Mouse (Mus musculus) olfactory bulb, adult 2 months (tissue): ENCODE data around the gene Frmd4a.

Source experiments
- CTCF ChIP-seq: fragments of 200-500 bp; IDR thresholded peaks from 2 replicates; pipeline ENCODE4 v1.5.1; 2012; ENCODE audit warnings: low read depth, mild to moderate bottlenecking, low read length, moderate library complexity; ENCODE audit not compliant: insufficient read depth
- POLR2A ChIP-seq: fragments of 200-500 bp; IDR thresholded peaks from 2 replicates; pipeline ENCODE4 v1.6.1; 2012; ENCODE audit warnings: mild to moderate bottlenecking, low read depth, low read length, moderate library complexity; ENCODE audit not compliant: insufficient read depth

DNA sequence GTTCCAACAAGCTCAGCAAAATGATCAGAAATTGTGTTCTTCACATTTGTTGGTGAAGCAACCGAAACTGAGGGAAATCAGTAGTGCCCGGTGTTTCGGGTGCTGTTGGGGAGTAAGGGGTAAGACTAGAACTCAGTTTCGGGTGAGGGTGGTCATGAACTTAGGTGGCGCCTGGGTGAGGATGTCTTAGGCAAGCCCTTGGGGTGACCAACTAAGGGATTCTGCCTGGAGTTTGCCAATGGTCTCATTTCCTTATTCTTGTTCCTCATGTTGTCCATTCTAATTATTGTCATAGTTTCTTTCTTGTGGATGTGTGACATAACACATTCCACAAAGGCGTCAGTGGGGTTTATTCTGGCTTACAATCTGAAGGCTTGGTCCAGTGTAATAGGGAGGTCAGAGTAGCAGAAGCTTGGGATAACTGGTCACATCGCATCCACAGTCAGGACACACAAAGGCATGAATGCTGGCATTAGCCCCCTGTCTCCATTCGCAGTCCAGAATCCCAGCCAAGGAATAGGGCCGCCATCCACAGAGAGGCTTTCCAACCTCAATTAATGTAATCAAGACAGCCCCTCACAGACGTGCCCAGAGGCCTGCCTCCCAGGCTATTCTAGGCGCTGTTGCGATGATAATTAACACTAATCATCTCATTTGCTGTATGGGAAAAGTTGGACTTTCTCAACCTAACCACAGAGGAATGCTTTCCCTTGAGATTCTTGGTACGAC is 490.5 kb downstream of the Frmd4a start:
- TF ChIP-seq CTCF (no peak), POLR2A (no peak)
